Mouse (Mus musculus) hindbrain, postnatal 0 days (tissue): ENCODE measurements at regions not wholly inside any gene's neighbourhood (a gene's known extent, or its start where the extent isn't known, plus 50 kb on each side); places are given as distances from the start of the nearest gene placed in this dataset.

Experiments
- ATAC-seq: fragments of 200-750 bp; cut with Nextera tagmentation; 2 replicates; pipeline ENCODE4 v1.8.0; 2017; ENCODE audit warnings: mild to moderate bottlenecking, moderate TSS enrichment, moderate library complexity
- DNase-seq: peaks from one replicate; pipeline ENCODE4 v3.0.0-alpha.2; 2015; ENCODE audit warnings: low spot score
- H3K27ac ChIP-seq: fragments of 300-500 bp; sonication (generic); 2 replicates; pipeline ENCODE4 v1.5.1; 2014; ENCODE audit warnings: mild to moderate bottlenecking
- H3K27me3 ChIP-seq: fragments of 300-500 bp; sonication (generic); 2 replicates; pipeline ENCODE4 v1.6.1; 2014; ENCODE audit warnings: low read length, mixed read lengths; ENCODE audit not compliant: insufficient read depth
- H3K36me3 ChIP-seq: fragments of 300-500 bp; sonication (generic); 2 replicates; pipeline ENCODE4 v1.6.1; 2014; ENCODE audit warnings: low read length, mixed read lengths; ENCODE audit not compliant: insufficient read depth
- H3K4me1 ChIP-seq: fragments of 300-500 bp; sonication (generic); 2 replicates; pipeline ENCODE4 v1.6.1; 2014; ENCODE audit warnings: antibody characterized with exemption, low read length, mixed read lengths; ENCODE audit not compliant: insufficient read depth
- H3K4me2 ChIP-seq: fragments of 300-500 bp; sonication (generic); 2 replicates; pipeline ENCODE4 v1.6.1; 2014; ENCODE audit warnings: low read depth, mild to moderate bottlenecking, low read length, moderate library complexity, mixed read lengths
- H3K4me3 ChIP-seq: fragments of 300-500 bp; sonication (generic); 2 replicates; pipeline ENCODE4 v1.5.1; 2014; ENCODE audit warnings: low read length
- H3K9ac ChIP-seq: fragments of 300-500 bp; sonication (generic); replicated peaks from 2 replicates; pipeline ENCODE4 v1.6.1; 2014; ENCODE audit warnings: mild to moderate bottlenecking, low read length, moderate library complexity, mixed read lengths
- H3K9me3 ChIP-seq: fragments of 300-500 bp; sonication (generic); 2 replicates; pipeline ENCODE4 v1.6.1; 2016; ENCODE audit warnings: low read length, mixed read lengths
- CTCF ChIP-seq: IDR thresholded peaks from 2 replicates; pipeline ENCODE4 v1.5.1; 2016; ENCODE audit warnings: antibody characterized with exemption, control low read depth, low read depth
- WGBS: fragments of 180-500 bp; shearing (Covaris S2); extraction: QIAGEN DNeasy Blood & Tissue Kit; methylation state at CpG from one replicate; pipeline ENCODE4 v1.1.7; 2014; 5-methylcytosine and 5-hydroxymethylcytosine counted together

DNA sequence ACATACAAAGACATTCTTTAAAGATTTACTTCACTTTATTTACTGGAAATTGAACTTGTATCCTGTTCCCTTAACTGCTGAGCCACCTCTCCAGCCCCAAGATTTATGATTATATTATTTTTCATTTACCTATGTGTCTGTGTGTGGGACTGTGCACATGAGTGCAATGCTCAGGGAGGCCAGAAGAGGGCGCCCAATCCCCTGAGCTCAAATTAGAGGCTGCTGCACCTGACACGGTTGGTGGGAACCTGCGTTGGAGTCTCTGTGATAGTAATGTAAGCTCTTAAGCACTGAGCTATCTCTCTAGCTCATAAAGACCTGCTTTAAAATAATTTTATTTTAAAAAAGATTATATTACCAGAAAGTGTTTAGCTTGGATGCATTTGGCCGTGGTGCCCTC is 315.3 kb downstream of the Etnk1 start:
- no peak for DNase-seq
- no peak for ATAC-seq
- Histone ChIP-seq H3K27ac (no peak overlapping the region), H3K4me1 (no peaks in the 10 kb centered on the region), H3K4me2 (no peak overlapping the region), H3K27me3 (no peaks in the 10 kb centered on the region), H3K36me3 (no peaks in the 10 kb centered on the region), H3K9ac (no peak overlapping the region), H3K4me3 (no peak overlapping the region), H3K9me3 (no peaks in the 10 kb centered on the region)
- 83% methylated on average over 4 of the region's 4 CpGs for WGBS
- TF ChIP-seq CTCF: peak; percentile 39; the same call in 1 of the 2 replicates

DNA sequence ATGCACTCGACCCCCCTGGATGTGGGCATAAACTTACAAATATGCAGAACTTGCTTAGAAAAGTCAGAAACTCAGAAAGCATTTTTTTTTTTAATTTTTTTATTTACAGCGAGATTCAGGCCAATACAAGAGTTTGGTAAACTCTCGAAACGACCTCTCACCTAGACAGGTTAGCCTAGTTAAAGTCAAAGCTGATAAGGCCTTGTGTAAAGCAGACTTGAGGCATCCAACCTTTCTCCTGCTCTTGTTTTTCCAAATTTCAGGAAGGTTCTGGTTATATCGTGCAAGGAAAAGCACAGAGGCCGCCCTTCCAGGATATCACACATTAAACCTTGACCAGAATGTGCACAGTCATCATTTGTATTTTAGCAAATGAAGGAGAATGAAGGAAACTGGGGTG is 315.8 kb downstream of the Etnk1 start:
- Histone ChIP-seq H3K9ac (no peak overlapping the region), H3K27me3 (no peaks in the 10 kb centered on the region), H3K27ac (no peak overlapping the region), H3K4me1 (no peaks in the 10 kb centered on the region), H3K9me3 (no peaks in the 10 kb centered on the region), H3K4me2 (no peak overlapping the region), H3K36me3 (no peaks in the 10 kb centered on the region), H3K4me3 (no peak overlapping the region)
- no peak for DNase-seq
- 93% methylated on average over 6 of the region's 6 CpGs for WGBS
- TF ChIP-seq CTCF: no peak
- no peak for ATAC-seq

DNA sequence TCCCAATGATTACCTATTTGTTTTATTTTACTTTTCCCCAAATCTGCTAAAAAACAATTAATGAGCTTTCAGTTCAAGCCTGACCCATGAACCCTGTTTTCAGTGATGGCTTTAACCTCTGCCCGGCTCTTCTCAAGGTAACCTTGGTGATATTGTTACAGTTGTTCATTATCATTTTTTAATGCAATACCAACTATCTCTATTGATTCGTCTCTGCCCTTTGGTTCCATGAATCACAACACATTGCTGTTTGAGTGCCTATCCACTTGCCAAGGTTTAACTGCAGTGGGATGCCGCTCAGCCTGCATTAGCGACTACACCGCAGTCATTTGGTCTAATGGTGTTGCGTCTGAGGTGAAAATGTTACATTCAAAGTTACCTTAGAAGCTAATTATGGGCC is 317.9 kb downstream of the Etnk1 start:
- Histone ChIP-seq H3K4me3 (no peak overlapping the region), H3K4me2 (no peak overlapping the region), H3K36me3 (no peaks in the 10 kb centered on the region), H3K9me3 (no peaks in the 10 kb centered on the region), H3K27ac (no peak overlapping the region), H3K9ac (no peak overlapping the region), H3K27me3 (no peaks in the 10 kb centered on the region), H3K4me1 (no peaks in the 10 kb centered on the region)
- DNase-seq (no peak), ATAC-seq (no peak)
- WGBS: 97% methylated on average over 6 of the region's 6 CpGs
- no peak for TF ChIP-seq CTCF

DNA sequence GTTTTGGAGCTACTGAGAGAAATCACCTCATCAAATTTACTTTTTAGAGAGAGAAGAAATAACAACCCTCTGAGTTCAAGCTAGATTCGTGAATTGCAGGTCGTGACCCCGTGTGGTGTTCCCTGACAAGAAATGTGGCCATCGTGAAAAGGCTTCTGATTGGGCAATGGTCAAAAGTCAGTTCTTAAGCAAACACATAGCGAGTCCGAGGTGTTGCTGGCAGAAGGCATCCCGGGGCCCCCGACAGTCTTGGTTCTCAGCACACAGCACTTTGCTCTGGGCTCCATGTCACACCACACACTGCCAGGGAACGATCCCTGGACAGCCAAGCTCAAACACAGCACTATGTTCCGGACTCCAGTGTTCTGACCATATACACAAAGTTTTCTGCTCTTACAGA is 320.0 kb downstream of the Etnk1 start:
- H3K9me3 ChIP-seq: no peaks in the 10 kb centered on the region
- no peak overlapping the region for H3K4me3 ChIP-seq
- TF ChIP-seq CTCF: no peak
- DNase-seq (no peak), ATAC-seq (no peak)
- H3K27ac ChIP-seq: no peak overlapping the region
- no peaks in the 10 kb centered on the region for H3K36me3 ChIP-seq
- no peak overlapping the region for H3K9ac ChIP-seq
- WGBS: 87% methylated on average over 10 of the region's 10 CpGs
- H3K4me2 ChIP-seq: no peak overlapping the region
- no peaks in the 10 kb centered on the region for H3K27me3 ChIP-seq
- H3K4me1 ChIP-seq: no peaks in the 10 kb centered on the region

DNA sequence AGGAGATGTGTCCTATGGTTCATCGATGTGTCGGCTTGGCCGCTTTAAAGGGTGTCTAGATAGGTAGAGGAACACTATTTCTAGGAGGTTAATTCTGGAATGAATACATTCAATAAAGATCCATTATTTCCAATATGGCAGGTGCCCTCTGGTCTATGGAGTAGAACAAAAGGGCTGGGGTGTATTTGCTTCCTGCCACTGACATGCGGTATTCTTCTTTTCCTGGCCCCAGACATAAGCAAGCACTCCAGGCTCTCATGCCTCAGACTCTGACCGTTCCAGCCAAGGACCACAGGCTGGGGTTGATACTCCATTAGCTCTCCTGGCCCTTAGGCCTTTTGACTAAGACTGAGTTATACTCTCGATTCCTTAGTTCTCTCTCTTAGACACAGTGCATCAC is 323.0 kb downstream of the Etnk1 start:
- no peaks in the 10 kb centered on the region for H3K4me1 ChIP-seq
- DNase-seq (no peak), ATAC-seq (no peak)
- TF ChIP-seq CTCF: no peak
- H3K9ac ChIP-seq: no peak overlapping the region
- no peak overlapping the region for H3K4me3 ChIP-seq
- H3K36me3 ChIP-seq: no peaks in the 10 kb centered on the region
- H3K27me3 ChIP-seq: no peaks in the 10 kb centered on the region
- no peak overlapping the region for H3K4me2 ChIP-seq
- H3K27ac ChIP-seq: no peak overlapping the region
- H3K9me3 ChIP-seq: no peaks in the 10 kb centered on the region
- WGBS: 96% methylated on average over 6 of the region's 6 CpGs

DNA sequence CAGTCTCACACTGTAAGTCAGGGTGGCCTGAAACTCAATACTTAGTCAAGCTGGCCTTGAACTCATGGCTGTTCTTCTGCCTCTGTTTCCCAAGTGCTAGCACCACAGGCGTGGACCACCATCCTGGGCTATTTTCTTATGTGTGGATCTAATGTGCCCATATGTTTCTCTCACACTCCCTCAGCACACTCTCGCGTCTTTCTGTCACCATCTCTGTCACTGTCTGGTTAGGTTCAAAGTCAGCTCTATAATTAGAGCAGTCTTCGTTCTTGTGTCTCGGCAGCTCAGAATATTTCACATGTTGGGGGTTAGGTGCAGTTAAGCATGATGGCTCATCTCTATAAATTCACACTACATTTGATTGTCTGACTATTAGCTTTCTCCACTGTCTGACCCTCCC is 324.4 kb downstream of the Etnk1 start:
- H3K9ac ChIP-seq: no peak overlapping the region
- H3K4me2 ChIP-seq: no peak overlapping the region
- no peak overlapping the region for H3K27ac ChIP-seq
- TF ChIP-seq CTCF: no peak
- DNase-seq (no peak), ATAC-seq (no peak)
- no peaks in the 10 kb centered on the region for H3K36me3 ChIP-seq
- H3K9me3 ChIP-seq: no peaks in the 10 kb centered on the region
- no peaks in the 10 kb centered on the region for H3K27me3 ChIP-seq
- no peak overlapping the region for H3K4me3 ChIP-seq
- H3K4me1 ChIP-seq: no peaks in the 10 kb centered on the region
- WGBS: 92% methylated on average over 5 of the region's 5 CpGs

DNA sequence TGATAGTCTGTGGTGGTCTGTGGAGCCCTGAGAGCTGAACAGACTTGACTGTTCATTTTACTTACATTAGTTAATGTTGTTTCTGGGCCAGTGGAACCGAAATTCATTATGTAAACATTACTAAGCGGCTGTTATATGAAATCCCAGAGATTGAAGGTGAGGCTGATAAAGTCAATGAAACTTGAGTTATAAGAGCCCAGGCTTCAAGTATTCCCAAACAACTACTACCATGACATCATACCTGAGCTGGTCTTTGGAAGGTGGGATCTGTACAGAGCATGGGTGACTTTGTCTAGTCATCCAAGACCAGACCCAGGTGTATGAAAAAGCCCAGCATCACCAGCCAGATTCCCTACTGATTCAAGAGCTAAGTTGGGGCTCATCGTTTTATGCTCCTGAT is 326.5 kb downstream of the Etnk1 start:
- no peak for ATAC-seq
- H3K4me2 ChIP-seq: no peak overlapping the region
- no peaks in the 10 kb centered on the region for H3K36me3 ChIP-seq
- TF ChIP-seq CTCF: no peak
- H3K9me3 ChIP-seq: no peaks in the 10 kb centered on the region
- H3K4me1 ChIP-seq: no peaks in the 10 kb centered on the region
- no peak overlapping the region for H3K9ac ChIP-seq
- H3K4me3 ChIP-seq: no peak overlapping the region
- DNase-seq: no peak
- H3K27ac ChIP-seq: no peak overlapping the region
- no peaks in the 10 kb centered on the region for H3K27me3 ChIP-seq
- 88% methylated on average over 3 of the region's 3 CpGs for WGBS
